Mouse (Mus musculus): ENCODE results near the gene Sesn1.
"Not testable (repeated sequence)": the region's sequence is repeated elsewhere in the genome, so short reads cannot be mapped to it uniquely, and the experiment has no call there.

Sesn1 gene

DNA sequence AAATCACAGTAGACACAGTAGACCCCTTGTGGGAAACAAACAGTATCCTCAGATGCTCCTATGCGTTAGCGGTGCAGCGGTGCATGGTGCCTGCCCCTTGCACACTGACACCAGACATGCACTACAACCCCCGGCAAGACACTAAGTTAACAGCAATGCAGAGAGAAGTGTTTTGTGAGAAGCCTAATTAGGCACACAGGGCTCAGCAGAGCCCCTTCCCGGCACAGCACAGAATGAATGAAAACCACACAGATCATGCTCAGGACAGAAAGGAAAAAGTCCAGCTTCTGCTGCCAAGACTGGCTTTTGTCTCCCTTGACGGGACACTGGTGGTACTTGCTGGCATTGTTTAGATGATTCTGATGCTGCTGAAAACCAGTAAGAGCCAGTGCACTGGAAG is 99.2 kb downstream of the Sesn1 start:
- no peak for DNase-seq (ENCODE audit: low read depth, low spot score)

DNA sequence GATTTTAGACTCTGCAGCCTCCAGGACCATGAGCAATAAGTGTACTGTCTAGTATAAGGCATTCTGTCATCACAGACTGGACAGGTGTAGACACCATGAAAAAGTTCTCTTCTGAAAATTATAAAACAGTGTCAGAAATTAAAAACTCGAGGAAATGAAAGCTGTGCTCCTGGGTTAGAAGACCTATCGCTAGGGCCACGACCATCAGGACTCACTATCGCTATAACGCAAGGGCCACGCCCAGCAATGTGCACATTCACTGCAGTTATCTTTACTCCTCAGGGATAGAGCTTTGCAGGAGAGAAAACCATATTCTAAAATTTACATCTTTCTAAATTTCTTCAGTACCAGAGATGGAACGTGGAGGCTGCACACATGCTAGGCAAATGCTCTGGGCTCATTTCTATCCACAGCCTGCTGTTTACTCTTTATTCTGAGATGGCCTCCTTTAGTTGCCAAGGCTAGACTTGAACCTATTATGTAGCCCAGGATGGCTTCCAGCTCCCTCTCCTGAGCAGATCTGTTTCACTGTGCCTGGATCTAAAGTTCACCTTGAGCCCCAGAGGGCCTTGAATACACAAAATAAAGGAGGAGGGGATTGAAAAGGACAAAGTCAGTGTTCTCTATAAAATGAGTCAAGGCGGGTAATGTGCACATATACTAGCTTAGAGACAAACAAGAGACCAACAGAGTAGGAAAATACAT is 102.7 kb downstream of the Sesn1 start:
- DNase-seq (ENCODE audit: low read depth, low spot score) = no peak

DNA sequence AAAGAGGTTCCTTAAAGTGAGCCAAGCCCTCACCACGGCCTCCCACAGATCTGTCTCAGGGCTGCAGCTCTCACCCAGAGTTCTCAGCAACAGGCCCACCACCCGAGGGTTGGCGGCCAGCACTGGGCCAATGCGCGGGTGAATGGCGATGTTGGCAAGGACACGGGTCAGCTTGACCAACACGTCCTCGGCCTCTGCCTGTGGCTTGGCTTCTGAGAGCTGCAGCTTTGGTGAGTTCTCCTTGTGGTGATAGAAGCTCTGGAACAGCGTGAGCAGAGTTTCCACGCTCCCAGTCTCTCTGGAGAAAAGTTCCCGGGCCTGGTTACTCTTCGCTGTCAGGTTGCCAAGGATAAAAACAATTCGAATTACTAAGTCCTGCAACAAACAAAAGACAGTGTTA is 117.0 kb downstream of the Sesn1 start:
- no peak for DNase-seq (ENCODE audit: low read depth, low spot score)

DNA sequence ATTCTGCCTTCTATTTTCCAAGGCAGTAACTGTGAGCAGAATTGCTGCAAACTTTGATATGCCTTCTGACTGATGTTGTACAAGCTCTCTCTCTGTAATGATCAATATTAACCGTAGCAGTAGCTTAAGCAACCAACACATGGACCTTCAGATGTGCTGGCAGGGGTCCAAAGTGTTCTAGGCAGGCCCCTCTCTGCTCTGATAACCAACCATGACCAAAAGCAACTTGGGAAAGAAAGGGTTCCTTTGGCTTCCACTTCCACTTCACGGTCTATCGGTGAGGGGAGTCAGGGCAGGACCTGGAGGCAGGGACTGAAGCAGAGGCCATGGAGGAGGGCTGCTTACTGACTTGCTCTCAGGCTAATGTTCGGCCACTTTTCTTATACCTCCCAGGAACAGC is 121.2 kb downstream of the Sesn1 start:
- DNase-seq (ENCODE audit: low read depth, low spot score) = no peak

DNA sequence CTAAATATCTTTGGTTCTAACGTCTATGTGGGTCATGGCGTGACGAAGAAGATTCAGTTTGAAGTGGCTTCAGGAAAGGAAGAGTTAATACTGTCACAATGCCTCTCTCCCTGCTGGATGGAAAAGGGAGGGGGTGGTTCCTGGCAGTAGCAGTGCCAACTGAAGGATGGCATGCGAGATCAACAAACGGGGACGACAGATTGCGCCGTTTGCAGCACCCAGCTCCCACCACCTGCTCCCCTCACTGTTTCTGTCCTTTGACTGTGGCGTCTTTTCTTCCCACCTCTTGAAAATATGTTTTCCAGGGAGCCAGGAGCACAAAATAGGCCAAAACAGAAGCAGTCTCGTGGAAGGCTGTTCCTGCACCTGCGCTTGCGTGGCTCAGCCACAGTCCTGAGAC is 122.2 kb downstream of the Sesn1 start:
- no peak for DNase-seq (ENCODE audit: low read depth, low spot score)

DNA sequence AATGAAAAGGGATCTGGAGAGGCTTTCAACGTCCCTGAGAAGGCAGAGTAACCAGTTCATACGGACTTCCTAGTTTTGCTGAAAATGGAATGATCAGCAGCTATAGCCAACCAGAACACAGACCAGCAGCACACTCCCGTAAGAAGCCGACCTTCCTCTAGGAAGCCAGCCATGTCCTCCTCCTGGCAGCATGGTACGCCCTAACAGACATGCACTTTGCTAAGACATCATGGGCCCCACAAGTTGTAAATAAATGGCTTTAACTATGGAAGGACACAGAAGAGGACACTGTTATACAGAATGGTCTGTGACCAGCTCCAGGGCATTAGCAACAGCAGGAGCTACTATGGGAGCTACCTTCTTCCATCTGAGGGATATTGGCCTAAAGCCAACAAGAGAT is 123.2 kb downstream of the Sesn1 start:
- DNase-seq (ENCODE audit: low read depth, low spot score) = no peak

DNA sequence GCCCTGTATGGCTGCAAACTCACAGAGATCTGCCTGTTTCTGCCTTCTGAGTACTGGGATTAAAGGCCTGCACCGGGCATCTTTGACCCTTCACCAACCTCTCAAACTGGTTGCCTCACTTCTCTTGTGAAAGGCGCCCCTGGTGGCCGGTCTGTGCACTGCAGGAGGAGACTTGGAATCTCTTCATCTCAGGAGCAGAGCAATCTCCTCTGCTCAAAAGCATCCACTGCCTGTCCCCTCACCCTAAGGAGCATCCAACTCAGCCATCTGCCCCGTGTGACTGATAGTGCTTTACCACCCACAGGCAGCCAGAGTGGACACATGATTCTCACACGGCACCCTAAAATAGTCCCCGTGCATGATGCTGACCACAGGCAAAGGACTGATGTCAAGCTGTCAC is 123.8 kb downstream of the Sesn1 start:
- peak; percentile 75 for DNase-seq (ENCODE audit: low read depth, low spot score)

DNA sequence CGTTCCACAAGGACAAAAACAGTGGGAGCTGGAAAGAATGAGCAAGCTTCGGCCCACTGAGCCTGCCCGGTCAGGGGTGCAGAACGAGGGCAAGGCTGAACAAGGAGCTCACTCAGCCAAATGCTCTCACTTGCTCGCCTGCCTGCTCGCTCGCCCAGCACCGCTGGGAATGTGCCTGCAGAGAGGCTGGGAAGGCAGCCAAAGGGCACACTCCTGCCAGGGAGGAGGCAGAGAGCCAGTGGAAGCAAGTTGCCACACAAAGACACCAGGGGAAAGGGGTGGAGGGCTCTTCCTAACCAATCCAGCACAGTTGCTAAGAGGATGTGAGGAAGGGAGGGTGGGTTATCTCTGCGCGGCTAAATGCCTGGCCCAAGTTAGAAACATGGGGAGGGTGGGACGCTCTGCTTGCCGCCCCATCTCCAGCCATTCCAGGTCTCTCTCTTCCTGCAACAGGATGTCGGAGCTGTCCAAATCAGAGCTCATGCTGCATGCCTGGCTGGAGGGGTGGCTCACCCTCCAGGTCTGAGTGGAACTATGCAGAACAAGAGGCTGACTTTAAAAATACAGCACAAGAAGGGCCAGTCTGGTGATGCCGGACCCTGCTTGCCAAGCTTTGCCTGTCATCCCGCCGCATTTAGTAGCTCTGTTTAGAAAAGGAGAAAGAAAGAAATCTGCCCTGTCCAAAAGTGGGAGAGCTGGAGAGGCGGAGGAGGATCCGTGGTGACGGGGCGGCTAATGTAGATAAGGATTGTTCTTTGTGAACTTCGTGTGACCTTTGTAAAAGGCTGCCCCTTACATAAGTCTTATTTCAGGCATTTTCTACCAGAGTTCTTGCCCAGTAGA is 125.1 kb downstream of the Sesn1 start:
- no peak for DNase-seq (ENCODE audit: low read depth, low spot score)

DNA sequence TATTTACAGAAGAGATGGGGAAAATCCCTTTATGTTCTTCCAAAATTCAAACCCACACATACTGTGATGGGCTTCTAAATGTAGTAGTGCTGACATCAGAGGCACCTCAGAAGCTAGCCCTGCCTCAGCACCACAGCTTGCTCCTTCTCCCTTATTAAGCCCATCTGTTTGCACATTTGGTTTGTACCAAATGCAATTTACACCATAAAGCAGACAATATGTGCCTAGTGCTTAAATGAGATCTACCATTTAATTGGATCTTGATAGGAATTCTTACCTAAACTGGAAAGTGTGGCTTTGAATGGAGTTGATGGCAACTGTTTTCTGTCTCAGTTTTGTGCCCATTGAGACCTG is 125.7 kb downstream of the Sesn1 start:
- DNase-seq (ENCODE audit: low read depth, low spot score) = no peak

DNA sequence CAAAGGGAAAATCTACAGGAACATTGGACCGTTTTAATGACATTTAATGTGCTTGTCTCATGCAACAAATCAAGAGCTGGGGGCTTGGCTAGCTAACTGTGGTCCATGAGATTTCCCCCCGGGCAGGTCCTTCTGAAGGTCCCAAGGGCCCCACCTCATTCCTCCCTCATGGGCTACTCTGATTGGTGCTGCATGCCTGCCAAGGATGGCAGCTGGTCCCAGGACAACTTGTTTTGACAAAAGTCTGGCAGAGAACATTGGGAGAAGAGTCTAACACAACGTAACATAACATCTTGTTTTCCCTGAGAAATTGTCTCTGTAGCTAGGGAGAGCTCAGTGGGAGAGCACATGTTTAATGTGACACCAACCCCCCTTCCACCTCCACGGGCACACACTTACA is 126.4 kb downstream of the Sesn1 start:
- DNase-seq (ENCODE audit: low read depth, low spot score) = no peak

DNA sequence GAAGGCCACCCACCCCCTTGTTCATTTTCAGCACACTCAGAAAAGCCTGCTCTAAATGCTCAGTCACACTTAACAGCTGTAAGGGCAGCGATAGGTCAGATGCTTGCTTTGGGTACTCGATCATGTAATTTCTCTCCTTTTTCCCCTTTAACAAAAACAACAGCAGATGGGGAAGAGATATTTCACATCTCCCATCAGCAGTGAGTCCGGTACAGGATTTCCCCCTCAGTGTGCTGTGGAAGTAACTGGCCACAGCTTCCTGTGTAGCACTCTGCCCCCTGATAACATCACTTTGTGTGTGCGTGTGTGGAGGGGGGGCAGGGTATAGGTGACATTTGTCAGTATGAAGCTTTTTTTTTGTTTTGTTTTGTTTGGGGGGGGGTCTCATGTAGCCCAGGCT is 127.4 kb downstream of the Sesn1 start:
- DNase-seq (ENCODE audit: low read depth, low spot score) = peak; percentile 74

DNA sequence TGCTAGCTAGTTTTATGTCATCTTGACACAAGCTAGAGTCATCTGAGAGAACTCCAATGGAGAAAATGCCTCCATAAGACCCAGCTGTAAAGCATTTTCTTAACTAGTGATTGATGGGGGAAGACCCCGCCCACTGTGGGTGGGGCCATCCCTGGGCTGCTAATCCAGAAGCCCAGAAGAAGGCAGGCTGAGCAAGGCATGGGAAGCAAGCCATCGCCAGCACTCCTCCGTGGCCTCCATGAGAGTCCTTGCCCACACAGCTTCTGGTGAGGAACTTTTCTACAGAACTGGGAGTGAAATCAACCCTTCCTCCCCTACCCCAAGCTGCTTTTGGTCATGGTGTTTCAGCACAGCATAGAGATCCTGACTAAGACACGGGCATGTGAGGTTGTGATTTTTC is 129.4 kb downstream of the Sesn1 start:
- no peak for DNase-seq (ENCODE audit: low read depth, low spot score)

DNA sequence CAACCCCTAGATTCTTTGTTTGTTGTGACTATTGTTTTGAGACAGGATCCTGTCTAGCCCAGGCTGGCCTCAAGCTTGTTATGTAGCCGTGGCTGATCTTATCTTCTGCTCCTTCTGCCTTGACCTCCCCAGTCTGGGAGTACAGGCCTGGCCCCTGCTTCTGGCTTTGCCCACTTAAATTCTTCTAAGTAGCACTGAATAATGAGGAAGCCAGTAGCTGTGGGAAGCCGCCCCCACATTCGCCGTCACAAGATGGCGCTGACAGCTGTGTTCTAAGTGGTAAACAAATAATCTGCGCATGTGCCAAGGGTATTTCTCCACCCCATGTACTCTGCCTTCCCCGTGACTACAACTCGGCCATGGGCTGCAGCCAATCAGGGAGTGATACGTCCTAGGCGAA is 142.6 kb downstream of the Sesn1 start:
- DNase-seq (ENCODE audit: low read depth, low spot score) = not testable (repeated sequence)

DNA sequence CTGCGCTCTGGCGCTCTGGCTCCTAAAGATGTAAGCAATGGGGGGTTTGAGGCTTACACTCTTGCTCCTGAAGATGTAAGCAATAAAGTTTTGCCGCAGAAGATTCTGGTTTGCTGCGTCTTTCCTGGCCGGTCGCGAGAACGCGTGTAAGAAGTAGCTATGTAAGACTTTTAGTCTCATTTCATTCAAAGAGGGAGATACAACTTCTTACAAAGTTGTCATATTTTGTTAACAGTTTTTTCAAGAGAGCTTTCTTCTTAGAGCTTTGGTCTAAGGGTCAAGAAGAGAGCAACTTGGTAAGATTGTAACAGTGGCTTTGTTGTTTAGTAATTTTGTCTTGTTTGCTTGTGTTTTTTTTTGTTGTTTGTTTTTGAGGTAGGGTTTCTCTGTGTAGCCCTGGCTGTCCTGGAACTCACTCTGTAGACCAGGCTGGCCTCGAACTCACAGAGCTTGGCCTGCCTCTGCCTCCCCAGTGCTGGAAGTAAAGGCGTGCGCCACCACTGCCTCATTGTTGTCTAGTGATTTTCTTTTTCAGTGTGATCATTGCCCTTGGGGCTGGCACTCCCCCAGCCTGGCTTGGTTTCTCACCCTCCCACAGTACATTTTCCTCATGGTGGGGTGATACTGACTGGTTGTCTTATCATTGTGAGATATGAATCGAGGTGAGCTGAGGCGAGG is 143.3 kb downstream of the Sesn1 start:
- DNase-seq (ENCODE audit: low read depth, low spot score) = no peak

DNA sequence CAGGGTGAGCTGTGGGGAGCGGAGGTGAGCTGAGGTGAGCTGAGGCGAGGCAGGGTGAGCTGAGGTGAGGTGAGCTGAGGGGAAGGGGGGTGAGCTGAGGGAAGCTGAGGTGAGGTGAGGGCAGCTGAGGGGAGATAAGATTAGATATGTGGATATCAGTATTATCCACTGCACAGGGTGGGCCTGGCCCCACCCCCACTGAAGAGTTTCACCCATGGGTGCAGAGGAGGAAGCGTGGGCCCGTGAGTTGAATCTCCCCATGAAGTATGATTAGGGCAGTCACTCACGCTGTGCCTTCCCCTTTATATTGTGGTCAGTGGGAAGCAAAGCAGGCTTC is 143.8 kb downstream of the Sesn1 start:
- DNase-seq (ENCODE audit: low read depth, low spot score) = peak; percentile 32

DNA sequence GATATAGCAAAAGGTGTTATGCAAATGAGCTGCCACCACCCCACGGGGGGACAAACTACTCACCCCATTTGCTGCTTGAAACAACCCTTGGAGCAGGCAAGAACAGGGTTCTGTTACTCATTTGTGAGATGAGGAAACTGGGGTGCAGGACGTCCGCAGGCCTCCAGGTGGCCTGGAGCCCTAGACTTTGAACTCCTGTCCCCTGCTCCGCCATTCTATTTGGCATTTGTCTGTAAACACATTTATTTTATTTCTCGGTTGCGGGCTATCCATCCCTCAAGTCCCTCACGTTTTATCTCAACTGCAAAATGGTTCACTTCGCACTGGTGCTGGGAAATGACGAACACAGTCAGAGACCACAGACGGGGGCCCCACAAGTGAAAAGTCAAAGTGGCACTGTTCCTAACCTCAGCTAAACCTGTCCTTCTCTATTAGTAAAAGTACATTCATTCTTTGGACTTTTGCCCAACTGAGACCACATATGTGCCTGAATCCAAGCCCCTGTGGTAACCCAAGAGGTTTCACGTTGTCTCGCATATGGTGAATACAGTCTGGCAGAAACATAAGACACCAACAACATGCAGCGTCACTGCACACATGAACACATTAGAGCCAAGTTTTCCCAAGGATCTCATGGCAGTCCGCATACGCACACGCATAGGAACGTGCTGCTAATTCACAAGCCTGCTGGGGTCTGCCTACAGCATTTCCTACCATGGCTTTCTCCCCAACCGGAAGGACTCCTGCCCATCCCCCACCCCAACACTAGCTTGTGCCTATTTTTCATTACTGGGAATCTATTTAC is 147.9 kb downstream of the Sesn1 start:
- peak; percentile 31 for DNase-seq (ENCODE audit: low read depth, low spot score)

All from CD4-positive, CD25-positive, alpha-beta regulatory T cell, adult 2 months (primary cell).